Mouse (Mus musculus) midbrain, embryonic 12.5 days (tissue): ENCODE results near the gene Rcn3. TPM values are rescaled to one million over a fixed set of nuclear protein-coding genes. Genes with fewer than 3 reads are reported as not detected.

Source experiments
- ATAC-seq: fragments of 200-750 bp; cut with Nextera tagmentation; 2 replicates; pipeline ENCODE4 v1.8.0; 2017; ENCODE audit warnings: low read depth, moderate TSS enrichment, moderate library complexity; ENCODE audit not compliant: low FRiP score
- H3K27ac ChIP-seq: fragments of 300-500 bp; sonication (generic); replicated peaks from 2 replicates; pipeline ENCODE4 v1.5.1; 2016; ENCODE audit warnings: mild to moderate bottlenecking
- H3K27me3 ChIP-seq: fragments of 300-500 bp; sonication (generic); 2 replicates; pipeline ENCODE4 v1.6.1; 2016; ENCODE audit warnings: mild to moderate bottlenecking
- H3K36me3 ChIP-seq: fragments of 300-500 bp; sonication (generic); 2 replicates; pipeline ENCODE4 v1.6.1; 2016
- H3K4me1 ChIP-seq: fragments of 300-500 bp; sonication (generic); 2 replicates; pipeline ENCODE4 v1.6.1; 2016
- H3K4me2 ChIP-seq: fragments of 300-500 bp; sonication (generic); replicated peaks from 2 replicates; pipeline ENCODE4 v1.6.1; 2016; ENCODE audit warnings: mild to moderate bottlenecking, moderate library complexity
- H3K4me3 ChIP-seq: fragments of 300-500 bp; sonication (generic); 2 replicates; pipeline ENCODE4 v1.5.1; 2016; ENCODE audit warnings: mild to moderate bottlenecking
- H3K9ac ChIP-seq: fragments of 300-500 bp; sonication (generic); replicated peaks from 2 replicates; pipeline ENCODE4 v1.6.1; 2016; ENCODE audit warnings: mild to moderate bottlenecking, moderate library complexity
- H3K9me3 ChIP-seq: fragments of 300-500 bp; sonication (generic); 2 replicates; pipeline ENCODE4 v1.6.1; 2016; ENCODE audit warnings: mild to moderate bottlenecking
- WGBS: fragments of 180-500 bp; shearing (Covaris S2); methylation state at CpG from one replicate; pipeline ENCODE4 v1.1.7; 2016; 5-methylcytosine and 5-hydroxymethylcytosine counted together
- polyA plus RNA-seq: library from polyadenylated mRNA; unstranded; fragments of >200 nt; fragmentation: Nextera tagmentation; extraction: Ambion mirVana; gene quantifications from 2 replicates; pipeline ENCODE4 v1.2.1, GENCODE M21; 2016

The Rcn3 gene
- polyA plus RNA-seq, 1 experiment from 2014 or later: 151 TPM

- ATAC-seq: no peak
- H3K27ac ChIP-seq: no peak overlapping the region
- H3K4me3 ChIP-seq: 0 out of 2 replicates have a peak overlapping the region, but pooled peaks have one; percentile 1
- no peaks in the 10 kb centered on the region for H3K27me3 ChIP-seq
- H3K4me1 ChIP-seq: peaks cover 26% of the 10 kb centered on the region
- no peak overlapping the region for H3K9ac ChIP-seq
- no peak overlapping the region for H3K4me2 ChIP-seq
- peaks cover 66% of the 10 kb centered on the region for H3K36me3 ChIP-seq
- whole genome bisulfite sequencing: 97% methylated on average over 23 of the region's 23 CpGs
- H3K9me3 ChIP-seq: no peaks in the 10 kb centered on the region
Observed at GRCm38 (mm10) chr7:45048923-45049657, 42.9 kb downstream of the Rcn3 start.

DNA sequence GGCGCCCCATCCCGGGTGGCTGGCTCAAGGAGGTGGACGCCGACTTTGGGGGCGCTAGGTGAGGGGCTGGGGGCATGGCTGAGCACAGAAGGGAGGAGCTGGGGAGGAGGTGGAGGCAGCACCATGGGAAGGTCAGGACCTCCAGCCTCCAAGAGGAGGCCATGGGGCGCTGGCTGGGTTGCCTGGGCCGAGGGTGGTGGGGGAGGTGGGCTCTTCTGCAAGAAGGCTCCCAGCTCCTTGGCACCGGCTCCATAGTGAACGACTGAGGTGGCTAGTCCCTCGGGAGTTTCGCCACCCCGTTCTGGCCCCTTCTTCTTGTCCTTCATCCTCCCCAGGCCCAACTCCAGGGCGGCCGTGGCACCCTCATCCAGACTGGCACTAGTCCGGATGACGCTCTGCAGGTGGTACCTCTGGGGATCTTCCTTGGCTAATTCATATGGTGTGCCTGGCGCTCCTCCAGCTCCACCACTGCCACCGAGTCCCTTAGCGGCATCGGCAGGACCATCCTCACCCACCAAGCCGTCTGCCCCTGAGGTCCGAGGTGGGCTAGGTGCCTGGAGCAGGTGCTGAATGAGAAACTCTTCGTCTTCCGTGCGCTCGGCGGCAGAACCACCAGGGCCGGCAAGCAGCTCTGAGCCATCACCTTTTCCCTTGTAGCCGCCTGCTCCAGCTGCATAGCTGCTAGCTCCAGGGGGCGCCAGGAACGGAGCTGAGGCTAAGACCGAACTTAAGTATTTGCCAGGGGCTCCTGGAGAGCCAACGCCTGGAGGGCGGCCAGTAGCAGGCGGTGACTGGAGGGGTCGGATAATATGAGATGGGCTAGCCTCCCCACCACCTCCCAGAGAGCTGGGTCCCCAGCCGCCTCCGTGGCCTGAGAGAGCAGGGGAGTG is 43.8 kb downstream of the Rcn3 start:
- no peak for ATAC-seq
- Histone ChIP-seq H3K36me3 (peaks cover 75% of the 10 kb centered on the region), H3K27me3 (no peaks in the 10 kb centered on the region), H3K9me3 (no peaks in the 10 kb centered on the region), H3K9ac (no peak overlapping the region), H3K27ac (no peak overlapping the region), H3K4me1 (peaks cover 20% of the 10 kb centered on the region), H3K4me2 (no peak overlapping the region), H3K4me3 (no peak overlapping the region)
- 91% methylated on average over 38 of the region's 38 CpGs for WGBS

GRCm38 (mm10) chr7:45047491-45047890 is 44.5 kb downstream of the Rcn3 start:
- H3K27ac ChIP-seq: no peak overlapping the region
- H3K9ac ChIP-seq: no peak overlapping the region
- no peak for ATAC-seq
- no peak overlapping the region for H3K4me2 ChIP-seq
- H3K36me3 ChIP-seq: peaks cover 82% of the 10 kb centered on the region
- no peak overlapping the region for H3K4me3 ChIP-seq
- peaks cover 20% of the 10 kb centered on the region for H3K4me1 ChIP-seq
- WGBS: 97% methylated on average over 14 of the region's 14 CpGs
- no peaks in the 10 kb centered on the region for H3K9me3 ChIP-seq
- no peaks in the 10 kb centered on the region for H3K27me3 ChIP-seq

DNA sequence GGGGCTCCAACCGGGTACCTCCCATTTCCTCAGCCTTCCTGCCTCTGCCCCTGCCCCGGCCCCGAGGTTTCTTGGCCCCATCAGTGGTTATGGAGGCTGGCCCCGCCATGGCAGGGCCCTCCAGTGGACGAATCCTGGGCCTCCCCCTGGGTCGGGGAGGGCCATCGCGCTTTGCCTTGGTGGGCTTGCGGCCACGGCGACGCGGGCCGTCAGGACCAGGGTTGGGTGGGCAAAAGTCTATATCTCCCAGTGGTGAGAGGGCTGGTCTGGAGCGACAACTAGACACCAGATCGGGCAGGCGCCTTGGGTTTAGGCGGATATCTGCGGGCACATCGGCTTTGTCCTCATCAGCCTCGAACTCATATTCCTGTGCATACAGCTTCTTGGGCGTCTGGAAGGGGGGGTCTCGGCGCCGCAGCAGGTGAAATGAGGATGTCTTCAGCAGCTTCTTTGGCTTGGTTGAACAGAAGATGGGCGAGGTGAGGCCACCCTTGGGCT is 45.1 kb downstream of the Rcn3 start:
- no peaks in the 10 kb centered on the region for H3K27me3 ChIP-seq
- peaks cover 18% of the 10 kb centered on the region for H3K4me1 ChIP-seq
- H3K9ac ChIP-seq: no peak overlapping the region
- 96% methylated on average over 26 of the region's 26 CpGs for WGBS
- no peaks in the 10 kb centered on the region for H3K9me3 ChIP-seq
- H3K27ac ChIP-seq: no peak overlapping the region
- H3K4me3 ChIP-seq: no peak overlapping the region
- peaks cover 88% of the 10 kb centered on the region for H3K36me3 ChIP-seq
- H3K4me2 ChIP-seq: no peak overlapping the region
- no peak for ATAC-seq

GRCm38 (mm10) chr7:45045741-45046140 is 46.3 kb downstream of the Rcn3 start:
- Histone ChIP-seq H3K9me3 (no peaks in the 10 kb centered on the region), H3K27me3 (no peaks in the 10 kb centered on the region), H3K4me3 (no peak overlapping the region), H3K4me1 (peaks cover 7% of the 10 kb centered on the region), H3K4me2 (no peak overlapping the region), H3K9ac (no peak overlapping the region), H3K36me3 (peaks cover 100% of the 10 kb centered on the region), H3K27ac (no peak overlapping the region)
- 97% methylated on average over 22 of the region's 22 CpGs for WGBS
- ATAC-seq: no peak

DNA sequence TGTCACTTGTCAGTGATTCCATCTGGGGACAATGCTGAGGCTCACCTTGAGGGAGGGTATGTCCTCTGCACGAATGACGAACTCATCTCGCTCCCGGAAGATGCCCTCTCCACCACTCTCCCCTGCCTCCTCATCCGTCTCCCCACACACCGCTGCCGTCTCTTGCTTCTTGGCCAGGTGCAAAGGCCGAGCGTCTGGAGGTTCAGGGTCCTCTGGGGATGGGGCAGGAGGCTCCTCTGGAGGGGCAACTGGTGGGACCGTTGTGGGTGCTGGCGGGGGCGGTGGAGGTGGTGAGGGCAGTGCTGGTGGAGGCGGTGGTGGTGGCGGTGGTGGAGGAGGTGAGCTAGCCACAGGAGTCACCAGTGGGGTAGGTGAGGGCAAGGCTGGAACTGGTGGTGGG is 48.7 kb downstream of the Rcn3 start:
- Histone ChIP-seq H3K4me1 (0 out of 2 replicates have a peak, but pooled peaks cover 2% of the 10 kb centered on the region), H3K9ac (no peak overlapping the region), H3K27me3 (no peaks in the 10 kb centered on the region), H3K4me3 (no peak overlapping the region), H3K36me3 (peaks cover 98% of the 10 kb centered on the region), H3K9me3 (no peaks in the 10 kb centered on the region), H3K27ac (no peak overlapping the region), H3K4me2 (no peak overlapping the region)
- no peak for ATAC-seq
- WGBS: 97% methylated on average over 14 of the region's 14 CpGs

DNA sequence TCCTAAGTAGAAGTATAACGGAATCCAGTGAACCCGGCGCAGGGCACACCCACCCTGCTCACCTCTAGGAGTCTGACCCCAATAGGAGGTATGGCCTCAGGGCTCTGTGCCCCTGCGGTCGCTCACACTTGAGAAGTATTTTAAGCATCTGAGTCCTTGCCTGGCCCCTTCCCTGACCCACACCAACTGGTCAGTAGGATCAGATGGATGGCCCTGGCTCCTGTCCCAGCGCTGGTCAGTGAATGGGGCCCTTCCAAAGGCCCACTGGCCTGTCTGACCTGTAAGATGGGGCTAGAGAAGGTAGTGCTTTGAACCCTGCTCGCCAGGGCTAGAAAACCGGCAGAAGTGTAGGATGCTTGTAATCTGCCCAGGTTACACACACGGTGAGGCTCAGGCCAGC is 51.2 kb downstream of the Rcn3 start:
- Histone ChIP-seq H3K9me3 (no peaks in the 10 kb centered on the region), H3K36me3 (peaks cover 98% of the 10 kb centered on the region), H3K4me2 (no peak overlapping the region), H3K27ac (no peak overlapping the region), H3K4me1 (no peaks in the 10 kb centered on the region), H3K27me3 (no peaks in the 10 kb centered on the region), H3K4me3 (no peak overlapping the region), H3K9ac (no peak overlapping the region)
- ATAC-seq: no peak
- WGBS: 96% methylated on average over 9 of the region's 9 CpGs

GRCm38 (mm10) chr7:45038411-45038810 is 53.6 kb downstream of the Rcn3 start:
- H3K4me2 ChIP-seq: no peak overlapping the region
- H3K4me1 ChIP-seq: no peaks in the 10 kb centered on the region
- H3K9me3 ChIP-seq: no peaks in the 10 kb centered on the region
- no peaks in the 10 kb centered on the region for H3K27me3 ChIP-seq
- no peak for ATAC-seq
- no peak overlapping the region for H3K9ac ChIP-seq
- no peak overlapping the region for H3K27ac ChIP-seq
- peaks cover 98% of the 10 kb centered on the region for H3K36me3 ChIP-seq
- WGBS: 94% methylated on average over 9 of the region's 9 CpGs
- H3K4me3 ChIP-seq: no peak overlapping the region

- Histone ChIP-seq H3K4me2 (no peak overlapping the region), H3K27me3 (no peaks in the 10 kb centered on the region), H3K4me3 (no peak overlapping the region), H3K27ac (no peak overlapping the region), H3K9ac (no peak overlapping the region), H3K9me3 (no peaks in the 10 kb centered on the region), H3K36me3 (peaks cover 98% of the 10 kb centered on the region), H3K4me1 (no peaks in the 10 kb centered on the region)
- 68% methylated on average over 7 of the region's 7 CpGs for WGBS
- ATAC-seq: no peak
Observed at GRCm38 (mm10) chr7:45037720-45038361, 54.2 kb downstream of the Rcn3 start.

DNA sequence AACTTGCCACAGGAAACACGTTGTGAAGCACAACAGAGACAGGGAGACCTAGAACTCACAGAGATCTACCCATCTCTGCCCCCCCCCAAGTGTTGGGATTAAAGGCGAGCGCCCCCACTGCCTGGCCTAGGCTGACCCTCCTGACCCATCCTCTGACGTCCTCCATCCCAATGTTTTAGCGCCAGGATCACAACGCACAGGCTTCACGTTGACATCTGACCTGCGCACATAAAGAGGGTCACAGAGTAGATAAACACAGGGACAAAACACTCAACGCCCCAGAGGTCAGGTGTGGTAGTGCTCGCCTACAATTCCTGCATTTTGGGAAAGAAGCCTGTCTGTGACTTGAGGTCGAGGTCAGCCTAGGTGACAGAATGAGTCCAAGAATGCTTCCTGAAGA is 55.3 kb downstream of the Rcn3 start:
- H3K9ac ChIP-seq: no peak overlapping the region
- no peaks in the 10 kb centered on the region for H3K4me1 ChIP-seq
- H3K9me3 ChIP-seq: no peaks in the 10 kb centered on the region
- H3K4me3 ChIP-seq: no peak overlapping the region
- 89% methylated on average over 11 of the region's 11 CpGs for WGBS
- peaks cover 97% of the 10 kb centered on the region for H3K36me3 ChIP-seq
- H3K4me2 ChIP-seq: no peak overlapping the region
- H3K27me3 ChIP-seq: no peaks in the 10 kb centered on the region
- no peak overlapping the region for H3K27ac ChIP-seq
- no peak for ATAC-seq

DNA sequence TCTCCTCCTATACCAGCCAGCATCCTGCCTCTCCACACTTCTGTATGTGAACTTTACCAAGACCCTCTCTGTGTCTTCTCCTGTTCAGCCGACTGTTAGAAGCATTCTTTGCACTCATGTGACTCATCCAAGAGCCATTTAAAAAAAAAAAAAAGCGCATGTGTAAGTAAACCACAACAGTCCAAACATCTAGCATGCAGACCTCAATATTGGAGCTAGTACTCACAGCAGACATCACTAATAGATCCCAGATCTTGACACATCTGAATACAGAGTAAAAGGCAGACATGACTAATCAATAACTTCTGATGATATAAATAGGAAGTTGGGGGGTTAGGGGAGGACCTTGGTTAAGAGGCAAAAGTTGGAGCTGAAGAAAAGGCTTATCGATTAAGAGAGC is 56.4 kb downstream of the Rcn3 start:
- Histone ChIP-seq H3K9me3 (no peaks in the 10 kb centered on the region), H3K4me2 (no peak overlapping the region), H3K4me1 (no peaks in the 10 kb centered on the region), H3K9ac (no peak overlapping the region), H3K27me3 (no peaks in the 10 kb centered on the region), H3K27ac (no peak overlapping the region), H3K36me3 (peaks cover 97% of the 10 kb centered on the region), H3K4me3 (no peak overlapping the region)
- WGBS: 95% methylated on average over 3 of the region's 3 CpGs
- no peak for ATAC-seq
